Mouse (Mus musculus) right cerebral cortex, postnatal 14 days (tissue): ENCODE data around the gene Camkv.

Experiments used
- DNase-seq: peaks from one replicate; pipeline ENCODE4 v3.0.0; 2022

Camkv gene

DNA sequence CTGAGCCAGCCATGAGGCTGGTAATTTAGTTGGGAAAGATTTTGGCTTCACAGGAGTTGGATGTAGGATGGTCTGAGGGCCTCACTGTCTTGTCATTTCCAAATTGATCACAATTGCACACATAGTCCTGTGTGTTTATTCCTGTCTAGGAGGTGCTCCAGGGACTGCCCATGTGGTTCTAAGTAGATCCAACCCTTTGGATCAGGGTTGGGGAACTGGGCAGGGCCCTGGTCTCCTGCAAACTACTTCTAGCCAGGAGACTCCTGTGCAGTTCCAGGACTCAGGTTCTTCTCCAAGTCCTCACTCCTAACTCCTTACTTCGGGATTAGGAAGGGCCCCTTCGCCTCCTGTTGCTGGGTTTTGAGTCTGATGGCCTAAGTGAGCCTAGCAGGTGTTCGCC is at the start of gene Camkv:
TSS of gene Camkv (plus strand) at position 301 of the 400 bp plus-strand sequence.
- DNase-seq, result no peak

DNA sequence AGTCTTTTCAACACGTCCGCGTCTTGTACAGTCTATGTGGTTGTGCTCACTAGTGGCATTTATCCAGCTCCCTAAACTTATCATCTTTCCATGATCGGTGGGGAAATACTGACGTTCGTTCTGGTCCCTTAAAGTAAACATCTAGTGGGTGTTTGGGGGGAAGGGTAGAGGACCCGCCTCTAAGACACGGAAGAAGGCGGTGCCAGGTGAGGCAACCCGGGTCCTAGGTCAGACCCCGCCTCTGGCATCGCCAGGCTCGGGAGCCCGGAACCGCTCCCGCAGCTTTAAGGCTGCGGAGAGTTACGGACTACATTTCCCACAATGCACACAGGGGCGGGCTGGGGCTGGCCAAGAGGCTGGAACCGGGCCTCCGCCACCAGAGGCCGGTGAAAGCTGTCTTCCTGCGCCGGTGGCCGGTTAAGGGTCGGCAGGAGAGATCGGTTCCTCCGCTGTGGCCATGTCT is 47.6 kb upstream of the Camkv start, which contains the start of gene Mon1a:
TSS of gene Mon1a (plus strand) at position 348 of the 463 bp plus-strand sequence.
- peak; percentile 72 for DNase-seq

DNA sequence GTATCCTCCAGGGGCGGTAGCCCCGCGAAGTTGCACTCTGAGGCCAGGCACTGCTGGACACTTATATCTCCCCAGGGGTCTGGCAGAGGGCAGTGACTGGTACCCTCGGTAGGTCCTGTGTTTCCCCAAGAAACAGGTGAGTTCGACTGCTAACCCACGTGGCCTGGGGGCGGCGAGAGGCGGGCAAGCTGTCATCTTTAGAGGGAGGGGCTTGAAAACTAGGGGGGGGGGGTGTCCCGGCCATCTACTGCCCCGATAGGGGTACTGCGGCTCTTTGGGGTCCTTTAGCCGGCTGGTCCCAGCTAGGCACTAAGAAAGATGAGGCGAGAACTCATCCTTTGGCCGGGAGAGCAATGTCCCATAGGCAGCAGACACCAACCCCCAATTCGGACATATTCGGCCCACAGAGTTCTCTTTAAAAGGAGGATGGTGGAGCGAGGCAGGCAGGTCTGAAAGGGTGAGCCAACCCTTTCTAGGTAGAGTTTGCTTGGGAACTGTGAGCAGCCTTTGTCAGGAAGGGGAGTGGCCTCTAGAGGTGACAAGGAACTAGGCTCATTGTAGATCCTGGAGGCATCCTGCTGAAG is 47.1 kb upstream of the Camkv start:
- peak; percentile 53 for DNase-seq

DNA sequence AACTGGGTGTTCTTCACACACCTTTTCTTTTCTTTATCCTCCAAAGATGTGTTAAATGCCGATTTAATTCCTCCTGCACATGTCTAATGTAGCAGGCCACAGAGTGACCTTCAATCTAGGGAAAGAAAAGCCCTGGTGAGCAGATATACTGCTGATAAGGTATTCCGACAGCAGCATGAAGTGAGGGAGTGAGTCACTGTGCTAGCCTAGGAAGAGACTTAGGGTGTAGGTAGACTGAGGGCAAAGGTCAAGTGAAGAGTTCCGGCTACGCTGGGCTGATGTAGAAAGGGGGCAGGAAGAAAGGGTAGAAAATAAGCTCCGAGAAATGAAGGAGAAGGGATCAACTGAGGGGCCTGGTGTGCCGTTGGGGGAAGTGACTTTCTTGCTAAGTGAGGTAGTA is 45.2 kb upstream of the Camkv start:
- DNase-seq, result no peak

DNA sequence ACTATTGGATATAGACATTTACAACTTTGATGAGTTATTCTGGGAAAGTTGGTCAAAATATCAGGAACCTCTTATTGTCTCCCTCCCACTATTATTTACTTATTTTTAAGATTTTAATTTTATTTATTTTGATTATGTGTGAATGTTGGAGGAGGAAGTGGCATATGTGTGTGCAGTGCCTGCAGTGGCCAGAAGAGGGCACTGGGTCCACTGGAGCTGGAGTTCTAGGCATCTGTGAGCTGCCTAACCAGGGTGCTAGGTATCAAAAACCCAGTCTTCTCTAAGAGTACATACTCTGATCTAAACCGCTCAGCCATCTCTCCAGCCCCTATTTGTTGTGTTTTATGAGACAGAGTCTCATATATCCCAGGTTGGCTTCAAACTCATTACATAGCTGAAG is 44.5 kb upstream of the Camkv start:
- DNase-seq, result no peak

DNA sequence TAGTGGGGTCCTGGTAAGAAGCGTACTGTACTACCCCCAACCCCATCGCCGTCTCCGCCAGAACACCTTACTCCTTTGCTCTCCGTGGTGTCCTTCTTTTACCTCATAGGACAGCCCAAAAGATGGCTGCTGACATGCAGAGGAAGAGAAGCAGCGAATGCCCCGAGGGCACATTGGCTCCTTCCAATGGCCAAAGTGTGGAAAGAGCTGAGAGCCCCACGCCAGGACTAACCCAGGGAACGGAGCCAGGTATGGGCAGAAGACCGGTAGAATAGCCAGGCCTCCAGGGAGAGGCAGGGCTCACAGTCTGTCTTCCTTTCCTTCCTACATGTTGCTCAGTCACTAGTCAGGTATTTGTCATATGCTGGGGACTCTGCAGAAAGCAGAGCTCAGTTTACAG is 36.9 kb upstream of the Camkv start:
- DNase-seq, result no peak

DNA sequence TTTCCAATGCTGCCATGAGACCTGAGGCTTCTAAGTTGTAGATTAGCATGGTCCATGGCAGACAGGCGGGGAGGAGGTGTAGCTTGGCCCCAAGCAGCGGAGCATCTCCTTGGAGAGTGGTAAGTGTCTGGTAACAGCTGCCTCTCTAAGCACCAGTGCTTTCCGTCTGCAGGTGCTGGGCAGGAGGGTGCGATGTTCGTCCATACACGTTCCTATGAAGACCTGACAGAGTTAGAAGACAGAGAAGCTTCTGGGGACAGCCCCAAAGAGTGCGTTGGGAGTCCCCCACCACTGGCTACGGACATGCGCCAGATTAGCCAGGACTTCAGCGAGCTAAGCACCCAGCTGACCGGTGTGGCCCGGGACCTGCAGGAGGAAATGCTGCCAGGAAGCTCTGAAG is 35.6 kb upstream of the Camkv start:
- no peak for DNase-seq

DNA sequence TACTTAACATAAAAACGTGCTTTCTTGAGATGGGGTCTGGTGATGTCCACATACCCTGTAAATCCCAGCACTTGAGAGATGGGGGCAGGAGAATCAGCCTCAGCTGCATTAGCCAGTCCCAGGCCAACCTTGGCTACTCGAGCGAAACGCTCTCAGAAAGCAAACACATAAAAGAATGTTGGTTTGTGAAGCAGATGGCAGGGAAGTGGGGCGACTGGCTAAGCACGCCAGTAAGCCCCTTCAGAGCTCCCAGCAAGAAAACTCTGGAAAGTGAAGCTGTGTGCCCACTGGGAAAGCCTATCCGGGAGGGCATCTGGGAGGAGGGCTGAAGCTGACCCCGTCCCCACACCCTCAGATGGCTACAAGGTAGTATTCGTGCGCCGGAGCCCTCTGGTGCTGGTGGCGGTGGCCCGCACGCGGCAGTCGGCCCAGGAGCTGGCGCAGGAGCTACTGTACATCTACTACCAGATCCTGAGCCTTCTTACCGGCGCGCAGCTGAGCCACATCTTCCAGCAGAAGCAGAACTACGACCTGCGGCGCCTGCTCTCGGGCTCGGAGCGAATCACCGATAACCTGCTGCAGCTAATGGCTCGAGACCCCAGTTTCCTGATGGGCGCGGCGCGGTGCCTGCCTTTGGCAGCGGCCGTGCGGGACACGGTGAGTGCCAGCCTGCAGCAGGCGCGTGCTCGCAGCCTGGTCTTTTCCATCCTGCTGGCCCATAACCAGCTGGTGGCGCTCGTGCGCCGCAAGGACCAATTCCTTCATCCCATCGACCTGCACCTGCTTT is 34.4 kb upstream of the Camkv start:
- peak; percentile 83 for DNase-seq

DNA sequence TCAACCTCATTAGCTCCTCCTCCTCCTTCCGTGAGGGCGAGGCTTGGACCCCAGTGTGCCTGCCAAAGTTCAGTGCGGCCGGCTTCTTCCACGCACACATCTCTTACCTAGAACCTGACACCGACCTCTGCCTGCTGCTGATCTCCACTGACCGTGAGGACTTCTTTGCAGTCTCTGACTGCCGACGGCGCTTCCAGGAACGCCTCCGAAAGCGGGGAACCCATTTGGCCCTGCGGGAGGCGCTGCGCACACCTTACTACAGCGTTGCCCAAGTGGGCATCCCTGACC is 33.9 kb upstream of the Camkv start:
- no peak for DNase-seq

DNA sequence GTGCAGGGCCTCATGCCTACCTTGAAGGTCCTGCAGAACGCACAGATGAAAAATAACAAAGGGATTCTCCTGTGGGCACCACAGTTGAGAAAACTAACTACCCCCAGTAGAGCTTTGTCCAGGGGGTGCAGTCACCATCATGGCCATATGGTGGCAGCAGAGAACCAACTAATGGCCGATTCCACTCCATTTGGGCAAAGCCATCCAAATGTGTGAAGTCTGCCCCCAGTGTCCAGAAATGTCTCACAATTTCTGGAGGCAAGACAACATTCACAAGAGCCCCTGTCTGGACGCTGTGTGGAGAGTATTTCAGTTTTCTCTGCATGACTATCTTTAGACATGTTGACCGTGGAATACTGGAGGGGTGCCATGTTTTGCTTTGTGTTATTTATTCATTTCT is 30.7 kb upstream of the Camkv start:
- DNase-seq, result peak; percentile 87

DNA sequence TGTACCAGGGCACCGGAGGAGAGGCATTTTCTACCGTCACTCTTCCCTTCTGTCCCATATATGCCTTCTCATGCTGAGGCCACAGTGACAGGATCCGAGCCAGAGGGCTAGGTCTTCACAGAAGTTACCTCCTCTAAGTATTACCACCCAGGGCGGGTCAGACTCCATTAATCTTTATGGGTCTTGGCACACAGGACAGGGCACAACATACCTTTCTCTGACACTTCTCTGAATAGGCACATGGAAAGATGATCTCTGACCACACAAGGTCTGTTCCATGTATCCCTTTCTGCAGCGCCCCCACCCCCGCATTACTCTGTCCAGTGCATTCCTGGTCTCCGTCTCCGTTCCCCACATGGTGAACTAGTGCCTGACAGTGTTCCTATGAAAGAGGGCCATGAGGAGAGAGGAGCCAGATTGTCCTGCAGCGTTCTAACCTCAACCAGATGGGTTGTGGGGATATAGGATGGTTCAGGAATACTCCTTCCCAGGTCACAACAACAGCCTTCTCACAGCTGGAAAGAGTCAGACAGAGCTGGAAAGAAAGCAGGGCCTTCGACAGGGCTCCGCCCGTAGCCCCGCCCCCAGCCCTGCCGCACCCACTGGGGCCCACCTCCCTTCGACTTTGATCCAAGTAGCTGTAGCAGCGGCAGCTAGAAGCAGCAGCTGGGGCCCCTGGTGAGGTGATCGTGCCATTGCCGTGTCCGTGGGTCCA is 29.1 kb upstream of the Camkv start, which contains the start of gene Mst1r:
TSS of gene Mst1r (plus strand) at position 622 of the 715 bp plus-strand sequence.
- DNase-seq, result peak; percentile 49

DNA sequence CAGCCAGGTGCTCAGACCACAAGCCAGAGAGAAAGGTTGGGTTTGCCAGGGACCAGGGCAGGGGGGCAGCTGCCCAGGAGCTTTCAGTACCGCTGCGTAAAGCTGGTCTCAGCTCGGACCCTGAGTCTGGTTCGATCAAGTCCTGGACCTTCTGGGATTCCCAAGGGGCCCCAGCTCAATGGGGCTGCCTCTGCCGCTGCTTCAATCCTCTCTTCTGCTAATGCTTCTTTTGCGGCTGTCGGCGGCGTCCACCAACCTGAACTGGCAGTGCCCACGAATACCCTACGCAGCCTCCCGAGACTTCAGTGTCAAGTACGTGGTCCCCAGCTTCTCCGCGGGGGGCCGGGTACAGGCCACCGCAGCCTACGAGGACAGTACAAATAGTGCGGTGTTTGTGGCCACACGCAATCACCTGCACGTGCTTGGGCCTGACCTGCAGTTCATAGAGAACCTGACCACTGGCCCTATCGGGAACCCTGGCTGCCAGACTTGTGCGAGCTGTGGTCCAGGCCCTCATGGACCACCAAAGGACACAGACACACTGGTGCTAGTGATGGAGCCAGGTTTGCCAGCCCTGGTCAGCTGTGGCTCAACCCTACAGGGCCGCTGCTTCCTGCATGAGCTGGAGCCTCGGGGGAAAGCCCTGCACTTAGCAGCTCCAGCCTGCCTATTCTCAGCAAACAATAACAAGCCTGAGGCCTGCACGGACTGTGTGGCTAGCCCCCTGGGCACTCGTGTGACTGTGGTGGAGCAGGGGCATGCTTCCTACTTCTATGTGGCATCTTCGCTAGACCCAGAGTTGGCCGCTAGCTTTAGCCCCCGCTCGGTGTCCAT is 28.3 kb upstream of the Camkv start:
- DNase-seq, result no peak

DNA sequence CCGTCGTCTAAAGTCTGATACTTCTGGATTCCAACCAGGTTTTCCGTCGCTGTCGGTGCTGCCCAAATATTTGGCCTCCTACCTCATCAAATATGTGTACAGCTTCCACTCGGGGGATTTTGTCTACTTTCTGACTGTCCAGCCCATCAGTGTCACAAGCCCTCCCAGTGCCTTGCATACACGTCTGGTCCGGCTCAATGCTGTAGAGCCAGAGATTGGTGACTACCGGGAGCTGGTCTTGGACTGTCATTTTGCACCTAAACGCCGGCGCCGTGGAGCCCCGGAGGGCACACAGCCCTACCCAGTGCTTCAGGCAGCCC is 27.7 kb upstream of the Camkv start:
- no peak for DNase-seq

DNA sequence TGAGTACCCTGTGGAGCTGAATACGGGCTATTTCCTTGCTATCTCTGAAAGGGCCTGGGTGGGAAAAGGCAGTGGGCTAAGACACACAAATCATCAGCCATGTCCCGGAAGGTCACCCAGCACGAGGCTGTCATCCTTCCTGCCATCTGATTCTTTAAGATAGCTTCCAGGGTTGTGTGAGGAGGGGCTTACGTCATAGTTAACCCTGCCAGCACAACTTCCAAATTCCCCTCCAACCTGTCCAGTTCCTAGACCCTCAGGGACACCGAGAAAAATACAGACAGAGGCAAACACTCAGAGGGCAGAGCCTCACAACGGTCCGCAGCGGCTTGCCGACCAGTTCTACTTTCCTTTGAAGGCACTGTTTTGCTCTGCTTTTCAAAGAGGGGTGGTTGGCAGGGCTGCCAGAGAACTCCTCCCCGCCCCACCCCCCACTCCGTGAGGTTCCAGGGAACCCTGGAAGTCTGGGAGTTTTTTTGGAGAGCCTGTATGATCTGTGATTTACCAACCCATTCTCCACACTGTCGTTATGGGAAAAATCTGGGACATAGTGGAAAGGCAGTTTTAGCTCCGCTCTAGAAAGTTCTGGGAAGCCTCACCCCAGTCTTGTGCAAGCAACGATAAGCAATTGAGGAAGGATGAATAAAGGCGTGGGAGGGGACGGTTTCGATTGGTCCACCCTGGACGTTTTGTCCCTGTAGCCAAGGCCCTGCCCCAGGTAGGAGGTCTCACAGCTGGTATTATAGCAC is 26.9 kb upstream of the Camkv start:
- DNase-seq, result no peak

DNA sequence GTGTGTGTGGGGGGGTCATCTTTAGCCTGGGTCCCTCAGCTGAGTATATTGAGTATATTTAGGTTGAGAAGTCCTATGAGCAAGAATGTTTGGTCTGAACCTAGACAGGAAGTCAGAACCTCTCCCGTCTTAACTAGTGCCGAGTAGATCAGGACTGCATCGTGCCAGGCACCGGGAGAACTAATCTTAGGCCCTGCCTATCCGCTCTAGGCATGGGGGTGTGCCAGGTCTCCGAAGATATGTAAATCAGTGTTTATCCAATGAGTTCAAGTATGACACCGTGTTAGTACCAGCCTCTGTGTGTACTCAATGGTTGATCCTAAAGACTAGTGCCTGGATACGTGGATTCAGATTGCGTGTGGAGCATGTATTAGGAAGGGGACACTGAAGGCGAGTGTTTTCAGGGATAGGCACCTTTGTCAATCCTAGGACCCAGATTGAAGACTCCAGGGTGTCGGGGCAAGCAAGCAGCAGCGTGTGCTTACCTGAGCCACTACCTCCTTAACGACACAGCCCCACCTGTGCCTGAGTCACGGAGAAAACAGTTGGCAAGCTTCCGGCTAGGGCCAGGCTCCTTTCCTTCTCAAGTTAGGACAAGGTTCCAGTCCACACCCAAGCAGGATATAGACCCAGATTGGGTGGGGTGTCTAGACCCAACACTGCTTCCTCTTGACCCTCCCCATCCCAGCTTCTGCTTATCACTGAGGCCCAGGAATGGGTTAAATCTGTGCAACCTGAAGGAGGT is 25.3 kb upstream of the Camkv start:
- DNase-seq, result no peak

DNA sequence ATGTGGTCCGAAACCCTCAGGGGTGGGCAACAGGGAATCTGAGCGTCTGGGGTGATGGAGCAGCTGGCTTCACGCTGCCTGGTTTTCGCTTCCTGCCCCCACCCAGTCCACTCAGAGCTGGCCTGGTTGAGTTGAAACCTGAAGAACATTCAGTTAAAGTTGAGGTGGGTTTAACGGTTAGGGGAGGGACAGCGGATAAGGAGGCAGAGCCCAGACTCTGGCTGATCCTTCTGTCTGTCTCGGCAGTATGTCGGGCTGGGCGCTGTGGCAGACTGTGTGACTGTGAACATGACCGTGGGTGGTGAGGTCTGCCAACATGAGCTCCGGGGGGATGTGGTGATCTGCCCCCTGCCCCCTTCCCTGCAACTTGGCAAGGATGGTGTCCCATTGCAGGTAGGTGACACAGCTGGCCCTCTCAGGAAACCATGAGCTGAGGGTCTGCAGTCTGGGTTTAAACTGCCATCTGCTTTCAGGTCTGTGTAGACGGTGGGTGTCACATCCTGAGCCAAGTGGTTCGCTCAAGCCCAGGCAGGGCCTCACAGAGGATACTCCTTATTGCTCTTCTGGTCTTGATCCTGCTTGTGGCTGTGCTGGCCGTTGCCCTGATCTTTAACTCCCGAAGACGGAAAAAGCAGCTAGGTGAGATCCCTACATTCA is 20.6 kb upstream of the Camkv start:
- no peak for DNase-seq

DNA sequence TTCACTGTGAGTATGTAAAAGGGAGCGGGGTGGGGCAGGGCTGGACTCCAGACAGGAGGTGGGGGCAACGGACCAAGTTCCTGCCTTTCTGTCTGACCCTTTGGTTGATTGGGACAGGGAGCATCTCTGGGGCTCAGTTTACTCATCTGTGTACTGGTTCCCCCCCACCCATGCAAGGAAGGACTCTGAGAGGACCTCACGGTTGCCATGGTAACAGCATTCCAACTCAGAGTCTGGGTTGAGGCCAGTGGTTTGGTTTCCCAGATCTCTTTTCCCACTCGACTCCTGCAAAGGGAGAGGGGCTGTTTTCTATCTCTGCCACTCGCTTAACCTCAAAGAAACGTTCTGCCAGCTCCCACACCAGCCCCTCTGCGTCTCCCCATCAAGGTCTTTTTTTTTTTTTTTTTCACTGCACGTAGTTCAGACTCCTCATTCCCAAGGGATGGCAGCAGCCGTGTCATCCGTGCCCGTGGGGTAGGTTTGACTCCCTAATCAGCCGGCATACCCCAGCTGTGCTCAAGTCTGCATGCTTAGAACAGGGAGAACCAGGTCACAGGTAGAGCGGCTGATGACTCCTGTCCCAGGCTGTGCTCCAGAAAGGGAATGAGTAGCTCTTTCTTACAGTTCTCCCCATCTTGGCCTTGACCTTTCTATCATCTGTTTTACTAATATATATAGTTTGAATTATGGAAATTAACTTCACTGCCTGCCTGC is 17.4 kb upstream of the Camkv start:
- DNase-seq, result no peak

DNA sequence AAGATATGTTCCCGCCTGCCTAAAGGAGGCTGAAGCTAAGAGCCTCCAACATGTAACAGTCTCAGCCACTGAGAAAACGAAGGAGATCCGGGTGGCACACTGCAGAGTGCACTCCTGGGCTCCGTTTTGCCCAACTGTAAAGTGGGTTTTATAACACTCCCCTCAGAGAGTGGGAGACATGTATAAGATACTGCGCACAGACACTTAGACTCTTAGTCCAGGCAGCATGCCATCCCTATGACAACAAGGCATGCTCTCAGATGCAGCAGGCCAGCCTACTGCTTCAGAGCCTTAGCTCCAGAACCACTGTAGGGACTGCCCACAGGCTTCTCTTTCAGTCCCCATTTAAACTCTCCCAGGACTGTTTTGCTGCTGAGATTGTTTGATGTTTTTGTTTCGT is 16.6 kb upstream of the Camkv start:
- no peak for DNase-seq

DNA sequence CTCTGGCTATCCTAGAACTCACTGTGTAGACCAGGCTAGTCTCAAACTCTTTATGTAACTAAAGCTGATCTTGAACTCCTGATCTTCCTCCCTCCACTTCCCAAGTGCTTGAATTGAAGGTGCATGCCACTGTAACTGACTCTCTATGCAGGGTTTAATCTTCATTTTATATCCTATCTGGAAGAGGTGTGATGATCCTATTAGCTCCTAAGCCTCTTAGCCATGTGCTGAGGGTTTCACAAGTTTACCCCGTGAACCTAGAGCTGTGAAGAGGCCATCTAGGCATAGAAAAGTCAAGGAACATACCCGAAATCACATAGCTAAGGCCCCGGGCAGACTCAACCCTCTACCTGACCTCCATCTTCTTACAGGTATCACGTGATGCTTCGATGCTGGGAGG is 16.0 kb upstream of the Camkv start:
- DNase-seq, result no peak

DNA sequence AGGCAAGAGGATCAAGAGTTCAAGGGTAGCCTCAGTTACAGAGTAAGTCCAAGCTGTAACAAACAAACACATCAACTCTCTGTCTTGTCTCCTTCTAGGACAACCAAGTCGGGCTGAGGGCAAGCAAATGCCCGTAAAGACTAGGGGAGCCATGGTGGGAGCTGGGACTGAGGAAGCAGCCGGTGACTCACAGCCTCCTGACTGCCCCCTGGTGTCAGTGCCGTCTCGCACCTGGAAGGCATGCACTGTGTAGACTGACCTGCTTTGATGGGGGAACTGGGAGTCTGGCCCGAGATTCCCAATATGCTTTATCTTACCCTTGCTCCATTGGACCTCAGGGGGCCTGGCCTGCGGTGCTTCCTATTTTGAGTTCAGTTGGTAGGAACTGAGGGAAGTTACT is 12.5 kb upstream of the Camkv start:
- DNase-seq, result no peak

DNA sequence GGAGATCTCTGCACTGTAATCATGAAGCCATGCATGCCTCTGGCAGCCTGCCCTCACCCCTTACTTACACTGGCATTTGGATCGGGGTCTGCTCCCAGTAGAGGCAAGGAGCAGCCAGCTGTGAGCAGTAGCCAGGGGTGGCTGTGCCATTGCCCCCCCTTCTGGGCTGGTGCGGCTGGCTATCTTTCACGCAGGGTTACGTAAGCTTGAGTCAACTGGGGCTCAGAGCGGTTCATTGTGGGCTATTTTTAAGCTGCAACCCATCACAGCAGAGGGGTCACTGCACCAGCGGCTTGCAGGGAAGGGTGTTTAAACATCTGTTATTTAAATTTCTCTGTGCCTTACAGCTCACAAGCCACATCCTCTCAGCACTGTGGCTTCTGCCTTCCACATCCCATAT is 11.5 kb upstream of the Camkv start:
- DNase-seq, result no peak
